Mouse (Mus musculus) spleen, adult 2 months (tissue): ENCODE measurements around the gene H2-Eb1.

ENCODE experiments used
- CTCF ChIP-seq: fragments of 200-500 bp; IDR thresholded peaks from 2 replicates; pipeline ENCODE4 v1.5.1; 2011; ENCODE audit warnings: mild to moderate bottlenecking, inconsistent platforms; ENCODE audit not compliant: insufficient read depth, insufficient read length, insufficient replicate concordance; ENCODE audit errors: extremely low read depth
- POLR2A ChIP-seq: fragments of 200-500 bp; IDR thresholded peaks from 2 replicates; pipeline ENCODE4 v1.6.1; 2011; ENCODE audit warnings: low read depth, low read length, inconsistent platforms

DNA sequence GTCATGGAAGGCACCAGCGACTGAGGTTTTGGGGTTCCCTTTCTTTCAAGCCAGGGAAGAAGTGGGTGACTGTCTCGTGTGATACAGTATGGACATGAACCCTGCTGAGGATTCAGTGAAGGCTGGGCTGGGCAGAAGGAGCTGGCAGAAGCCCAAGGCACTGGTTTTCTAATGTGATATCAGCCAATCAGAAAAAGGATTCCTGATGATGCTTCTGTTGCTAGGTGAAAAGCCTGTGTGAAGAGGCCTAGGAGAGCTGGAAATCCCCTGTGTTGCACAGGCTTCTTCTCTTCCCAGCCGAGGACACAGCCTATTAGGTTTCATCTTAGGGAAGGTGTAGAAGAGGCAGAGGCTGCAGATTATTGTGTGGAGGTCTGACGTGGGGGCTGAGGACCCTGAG lies 44.2 kb upstream of the H2-Eb1 start:
- peak; percentile 77 for TF ChIP-seq POLR2A
- TF ChIP-seq CTCF, result no peak
